Mouse (Mus musculus): ENCODE measurements around the gene Gpank1.
"Not testable (repeated sequence)": the region's sequence is repeated elsewhere in the genome, so short reads cannot be mapped to it uniquely, and the experiment has no call there.

Gene Gpank1

DNA sequence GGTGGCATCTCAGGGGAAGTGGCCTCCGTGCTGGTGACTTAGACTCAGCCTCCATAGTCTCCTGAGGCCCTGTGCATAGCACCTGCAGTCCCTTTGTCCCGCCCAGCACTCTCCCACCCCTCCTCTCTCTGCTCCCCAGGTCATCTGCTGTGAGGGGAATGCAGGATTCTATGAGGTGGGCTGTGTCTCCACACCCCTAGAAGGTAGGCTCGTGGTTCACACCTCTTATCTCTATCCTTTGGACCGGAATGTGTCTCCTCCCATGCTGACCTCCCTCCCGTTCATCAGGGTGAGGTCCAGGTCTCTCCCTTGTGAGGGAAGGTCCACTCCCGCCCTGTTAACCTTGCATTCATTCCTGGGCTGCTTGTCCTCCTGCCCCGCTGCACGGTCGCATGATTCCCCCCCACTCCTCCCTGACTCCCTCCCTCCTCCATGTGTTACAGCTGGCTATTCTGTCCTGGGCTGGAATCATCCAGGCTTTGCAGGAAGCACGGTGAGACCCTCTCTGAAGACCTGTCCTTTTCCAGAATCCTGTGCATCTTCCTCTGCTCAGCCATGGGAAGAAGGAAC, 21.0 kb upstream of the Gpank1 start:
- no peak for DNase-seq (ENCODE audit: low spot score in 2 of 2)

- no peak for DNase-seq (ENCODE audit: low spot score in 2 of 2)
Measured at GRCm38 (mm10) chr17:35101161-35101560, 20.1 kb upstream of the Gpank1 start.

GRCm38 (mm10) chr17:35102299-35102698, 19.0 kb upstream of the Gpank1 start:
- DNase-seq (ENCODE audit: low spot score in 2 of 2): no peak

- no peak for DNase-seq (ENCODE audit: low spot score in 2 of 2)
Measured at GRCm38 (mm10) chr17:35103221-35103690, 18.0 kb upstream of the Gpank1 start.

DNA sequence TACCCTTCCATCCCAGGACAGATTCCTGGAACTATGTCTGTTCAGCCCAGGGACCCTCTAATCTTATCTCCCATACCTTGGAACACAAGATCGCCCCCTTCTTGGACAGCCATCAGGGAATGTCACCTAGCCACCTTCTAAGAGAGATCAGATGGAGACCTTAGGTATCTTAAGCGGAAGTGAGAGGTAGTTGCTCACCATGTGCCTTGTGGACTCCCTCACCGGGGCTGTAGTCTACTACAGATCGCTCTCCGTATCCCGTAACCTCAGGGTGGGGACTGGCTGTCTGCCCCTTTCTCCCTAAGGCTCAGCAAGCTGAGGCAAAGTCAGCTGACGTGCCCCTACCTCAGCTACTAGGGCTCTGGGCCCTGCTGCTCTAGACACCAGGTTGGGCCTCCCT, 17.2 kb upstream of the Gpank1 start:
- no peak for DNase-seq (ENCODE audit: low spot score in 2 of 2)

DNA sequence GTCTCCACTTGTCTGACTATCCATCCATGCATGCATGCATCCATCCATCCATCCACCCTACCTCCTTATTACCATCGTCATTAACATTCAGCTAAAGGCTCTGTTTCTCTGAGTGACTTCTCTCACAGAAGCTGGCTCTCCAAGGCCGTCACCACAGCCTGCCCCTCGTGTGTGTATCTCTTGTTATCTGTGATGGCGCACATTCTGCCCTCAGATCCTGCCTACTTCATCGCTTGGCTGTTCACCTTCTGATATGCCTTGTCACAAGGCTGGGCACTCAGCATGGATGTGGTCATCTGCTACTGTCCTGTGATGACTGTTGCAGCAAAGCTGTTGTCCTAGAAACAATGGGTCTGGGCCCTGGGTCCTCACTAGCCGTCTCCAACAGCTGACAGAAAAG, 16.5 kb upstream of the Gpank1 start:
- DNase-seq (ENCODE audit: low spot score in 2 of 2): no peak

GRCm38 (mm10) chr17:35105740-35106389, 15.4 kb upstream of the Gpank1 start:
- no peak for DNase-seq (ENCODE audit: low spot score in 2 of 2)

DNA sequence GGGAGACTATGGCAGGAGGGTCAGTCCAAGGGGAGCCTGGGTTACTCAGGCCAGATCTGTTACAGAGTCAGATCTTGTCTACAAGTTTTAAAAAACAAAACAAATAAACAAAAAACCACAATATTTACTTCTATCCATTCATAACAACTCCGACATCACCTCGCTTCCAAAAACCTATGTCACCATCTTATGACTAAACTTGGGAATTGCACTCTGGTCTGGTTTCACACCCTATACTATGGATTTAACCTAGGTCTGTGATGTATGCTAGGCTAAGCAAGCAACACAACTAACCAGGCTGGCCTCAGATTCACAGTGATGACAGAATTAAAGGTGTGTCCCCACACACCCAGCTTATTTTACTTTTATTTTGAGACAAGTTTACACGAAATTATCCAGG, 14.7 kb upstream of the Gpank1 start:
- no peak for DNase-seq (ENCODE audit: low spot score in 2 of 2)

DNA sequence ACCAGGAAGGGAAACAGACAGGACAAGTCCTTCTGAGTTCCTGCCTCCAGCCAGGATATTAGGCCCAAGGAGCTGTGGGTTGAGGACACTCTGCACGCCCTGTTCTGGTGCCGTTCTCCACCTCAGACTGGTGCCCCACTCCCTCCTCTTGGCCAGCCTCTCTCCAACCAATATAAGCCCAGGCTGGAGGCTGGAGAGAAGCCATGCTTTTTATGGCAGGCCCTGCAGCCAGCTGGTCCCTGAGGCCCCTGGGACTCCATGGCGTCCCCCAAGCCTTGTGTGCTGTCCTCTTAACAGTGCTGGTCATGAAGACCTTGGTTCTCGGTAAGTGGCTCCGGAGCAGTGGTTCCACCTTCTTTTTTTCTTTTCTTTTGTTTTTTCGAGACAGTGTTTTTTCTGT, 13.2 kb upstream of the Gpank1 start, which contains the start of gene Ly6g5c:
Ly6g5c (plus strand) TSS at position 183 of the 400 bp plus-strand sequence.
- DNase-seq (ENCODE audit: low spot score in 2 of 2): no peak

GRCm38 (mm10) chr17:35111774-35112173, 9.5 kb upstream of the Gpank1 start:
- no peak for DNase-seq (ENCODE audit: low spot score in 2 of 2)

- DNase-seq (ENCODE audit: low spot score in 2 of 2): peak; percentile 27 to 52
Measured at GRCm38 (mm10) chr17:35115046-35116019, 5.9 kb upstream of the Gpank1 start, which contains the start of gene Ly6g5b. Ly6g5b (minus strand) TSS chr17:35115428.

DNA sequence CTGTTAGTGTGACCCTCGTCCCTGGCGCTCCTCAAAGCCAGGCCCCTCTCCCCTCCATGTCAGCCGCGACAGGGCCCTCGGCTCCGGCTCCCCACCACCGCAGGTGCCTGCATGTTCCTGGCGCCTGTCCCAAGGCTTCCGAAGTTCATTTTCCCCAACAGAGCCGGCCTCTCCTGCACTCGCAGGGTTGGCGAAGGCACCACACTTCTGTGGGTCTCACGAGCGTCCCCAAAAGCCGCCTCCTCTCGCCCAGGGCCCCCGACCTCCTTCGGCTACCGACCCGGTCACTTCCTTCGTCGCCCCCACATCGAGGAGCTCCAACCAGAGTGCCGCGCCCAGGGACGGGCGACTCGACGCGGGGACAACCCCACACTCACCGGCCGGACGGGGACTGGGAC, 511 bp upstream of the Gpank1 start:
- DNase-seq (ENCODE audit: low spot score in 2 of 2): no peak

- DNase-seq (ENCODE audit: low spot score in 2 of 2): peak; percentile 38 to 52
Measured at GRCm38 (mm10) chr17:35121871-35122303, 632 bp downstream of the Gpank1 start, which contains the start of gene Csnk2b. Csnk2b (minus strand) TSS chr17:35122053.

GRCm38 (mm10) chr17:35123287-35123686, 2.0 kb downstream of the Gpank1 start:
- not testable (repeated sequence) for DNase-seq (ENCODE audit: low spot score in 2 of 2)

DNA sequence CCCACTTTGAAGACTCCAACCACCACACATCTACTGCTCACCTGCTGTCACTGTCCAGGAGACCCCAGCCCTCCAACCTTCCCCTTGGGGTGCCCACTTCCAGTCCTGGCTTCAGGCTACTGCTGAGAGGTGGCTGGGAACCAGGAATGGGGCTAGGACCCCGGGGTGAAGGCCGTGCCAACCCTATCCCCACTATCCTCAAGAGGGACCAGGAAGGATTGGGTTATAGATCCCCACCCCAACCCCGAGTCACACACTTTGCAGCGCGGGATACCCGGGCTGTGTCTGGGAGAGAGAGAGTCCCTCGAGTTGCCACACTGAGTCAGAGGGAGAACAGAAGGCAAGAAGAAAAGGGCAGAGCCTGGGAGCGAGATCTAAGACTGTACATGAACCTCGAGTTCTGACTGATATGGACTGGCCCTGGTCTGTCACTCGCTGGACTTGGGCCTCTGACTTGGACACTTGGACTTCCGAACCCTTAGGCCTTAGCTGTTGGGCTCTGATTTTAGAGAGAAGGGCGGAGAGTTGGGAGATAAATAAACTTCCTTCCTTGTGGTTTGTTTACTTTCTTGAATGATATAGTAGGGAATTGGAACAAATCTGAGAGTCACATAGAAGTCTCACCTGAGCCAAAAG, 3.1 kb downstream of the Gpank1 start:
- DNase-seq (ENCODE audit: low spot score in 2 of 2): not testable (repeated sequence)

DNA sequence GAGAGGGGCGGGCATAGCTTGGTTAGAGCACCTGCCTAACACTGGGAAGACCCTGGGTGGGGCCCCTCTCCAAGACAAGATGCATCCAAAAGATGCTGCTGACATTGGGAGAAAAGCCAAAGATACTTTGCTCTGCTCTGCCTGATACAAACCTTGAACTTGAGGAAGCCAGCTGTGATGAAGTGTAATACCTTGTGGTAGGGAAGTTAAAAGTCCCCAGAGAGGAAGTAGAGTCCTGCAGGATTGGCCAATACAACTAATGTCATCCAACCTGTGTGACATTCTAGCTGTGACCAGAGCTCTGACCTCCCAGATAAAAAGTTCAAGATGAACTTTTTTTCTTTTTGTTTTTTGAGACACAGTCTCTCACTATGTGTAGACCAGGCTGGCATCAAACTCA, 3.8 kb downstream of the Gpank1 start:
- DNase-seq (ENCODE audit: low spot score in 2 of 2): no peak

DNA sequence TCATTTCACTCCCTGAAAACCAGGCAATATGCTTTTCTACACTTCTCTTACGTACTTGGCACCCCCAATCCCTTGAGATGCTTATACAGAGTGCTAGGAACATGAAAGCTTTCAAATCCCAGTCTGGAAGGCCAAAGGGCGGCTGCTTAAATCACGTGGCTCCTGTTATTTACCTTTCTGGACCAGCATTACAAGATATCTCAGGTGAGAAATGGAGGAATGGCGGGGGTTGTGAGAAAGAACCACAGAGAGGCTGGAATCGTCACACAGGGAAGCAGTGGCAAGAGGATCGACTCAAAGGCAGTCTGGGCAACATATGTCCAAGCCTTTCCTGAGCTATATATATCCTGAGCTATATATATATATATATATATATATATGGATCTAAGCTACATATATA, 4.3 kb downstream of the Gpank1 start:
- DNase-seq (ENCODE audit: low spot score in 2 of 2): no peak

DNA sequence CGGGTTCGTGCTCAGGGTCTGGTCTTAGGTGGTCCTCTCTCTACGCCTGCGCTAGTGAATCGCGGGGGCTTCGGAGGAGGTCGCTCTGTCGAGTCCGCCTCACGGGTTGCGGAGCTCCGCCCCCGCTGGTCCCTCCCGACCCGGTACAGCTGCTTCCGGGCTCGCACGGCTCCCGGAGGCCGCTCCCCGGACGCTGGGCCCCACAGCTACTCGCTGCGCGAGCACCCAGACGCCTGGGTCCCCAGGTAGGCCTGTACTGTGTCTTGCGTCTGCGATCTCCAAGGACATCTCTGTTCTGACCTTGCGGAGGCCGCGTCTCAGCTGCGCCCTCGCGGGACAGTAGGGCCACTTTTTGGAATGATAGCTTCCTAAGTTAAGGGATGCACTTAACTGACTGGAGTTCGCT, 5.0 kb downstream of the Gpank1 start, which contains the start of gene D17H6S53E:
D17H6S53E (plus strand) TSS at position 168 of the 406 bp plus-strand sequence.
- DNase-seq (ENCODE audit: low spot score in 2 of 2): peak; percentile 61 to 75

DNA sequence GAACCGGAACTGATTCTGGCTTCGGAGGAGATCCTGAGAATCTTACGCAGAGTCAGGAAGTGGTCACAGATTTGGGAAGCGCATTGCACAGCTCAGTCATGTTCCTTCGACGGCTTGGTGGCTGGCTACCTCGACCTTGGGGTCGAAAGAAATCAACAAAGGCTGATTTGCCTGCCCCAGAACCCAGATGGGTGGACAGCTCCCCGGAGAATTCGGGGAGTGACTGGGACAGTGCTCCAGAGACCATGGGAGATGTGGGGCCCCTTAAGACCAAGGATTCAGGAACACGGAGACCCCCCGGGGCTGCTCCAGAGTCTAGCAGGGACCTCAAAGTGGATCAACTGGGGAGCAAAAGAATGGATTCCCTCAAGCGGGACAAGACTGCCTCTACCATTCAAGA, 5.8 kb downstream of the Gpank1 start:
- no peak for DNase-seq (ENCODE audit: low spot score in 2 of 2)

DNA sequence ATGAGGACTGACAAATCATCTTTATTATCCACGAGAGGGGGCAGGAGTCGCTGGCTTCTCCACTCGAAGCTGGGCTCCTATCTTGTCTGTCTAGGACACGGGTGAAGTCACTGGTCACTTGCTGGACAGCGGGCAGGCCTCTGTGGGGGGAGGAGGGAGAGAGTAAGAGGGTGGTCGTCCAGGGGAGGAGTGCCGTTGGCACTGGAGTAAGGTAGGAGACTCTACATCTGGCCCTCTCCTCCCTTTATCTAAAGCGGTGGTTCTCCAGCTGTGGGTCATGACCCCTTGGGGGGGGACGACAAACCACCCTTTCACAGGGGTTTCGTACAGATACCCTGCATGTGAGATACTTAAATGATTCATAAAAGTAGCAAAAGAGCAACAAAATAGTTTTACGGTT, 7.7 kb downstream of the Gpank1 start:
- DNase-seq (ENCODE audit: low spot score in 2 of 2): no peak

DNA sequence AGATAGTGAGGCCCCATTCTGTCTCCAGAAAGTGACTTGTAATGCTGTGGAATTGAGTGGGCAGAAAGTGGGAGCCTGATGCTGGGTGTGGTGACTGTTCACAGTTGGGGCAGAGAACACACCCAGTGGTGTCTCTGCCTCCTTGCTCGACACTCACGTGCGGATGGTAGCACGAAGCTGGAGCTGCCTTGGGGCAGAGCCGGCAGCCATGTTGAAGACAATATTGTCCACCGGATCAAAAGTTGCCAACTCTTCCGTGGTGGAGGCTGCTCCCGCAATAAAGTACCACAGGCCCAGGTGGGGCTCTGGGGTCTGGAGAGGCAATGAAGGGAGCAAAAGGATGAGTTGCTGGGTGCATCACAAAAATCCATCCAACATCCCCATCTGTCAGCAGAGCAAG, 9.8 kb downstream of the Gpank1 start:
- DNase-seq (ENCODE audit: low spot score in 2 of 2): no peak

Data from natural killer cell, adult 2 months (primary cell).